Mouse (Mus musculus) gastrocnemius, adult 8-10 months (tissue): ENCODE measurements around the gene Uspl1. TPM values are rescaled to one million over a fixed set of nuclear protein-coding genes. Genes with fewer than 3 reads are reported as not detected.

Experiments used
- DNase-seq, 2 experiments: peaks; one replicate each; pipeline ENCODE4 v3.0.0; 2022; ENCODE audit warnings: low spot score in 2 of 2
- microRNA-seq: library from miRNA; unstranded; fragments of <30 nt; microRNA quantifications from one replicate; pipeline ENCODE4 v1.2.0, GENCODE M21; 2022
- total RNA-seq, 4 experiments: library from RNA; stranded (reverse); gene quantifications; 2 replicates each; pipeline ENCODE4 v1.2.4; 2022

The Uspl1 gene
- total RNA-seq, 4 experiments from 2014 or later, result 29.8 to 41.7 (median 32.2) TPM

- DNase-seq, result no peak
These were observed 73.5 kb downstream of the Uspl1 start for GRCm38 (mm10) chr5:149257518-149258281.

- peak in 1 of 2 experiments; percentile 36 for DNase-seq
These were observed 74.9 kb downstream of the Uspl1 start for GRCm38 (mm10) chr5:149259093-149259492.

GRCm38 (mm10) chr5:149261449-149261848 lies 77.3 kb downstream of the Uspl1 start:
- DNase-seq, result no peak

DNA sequence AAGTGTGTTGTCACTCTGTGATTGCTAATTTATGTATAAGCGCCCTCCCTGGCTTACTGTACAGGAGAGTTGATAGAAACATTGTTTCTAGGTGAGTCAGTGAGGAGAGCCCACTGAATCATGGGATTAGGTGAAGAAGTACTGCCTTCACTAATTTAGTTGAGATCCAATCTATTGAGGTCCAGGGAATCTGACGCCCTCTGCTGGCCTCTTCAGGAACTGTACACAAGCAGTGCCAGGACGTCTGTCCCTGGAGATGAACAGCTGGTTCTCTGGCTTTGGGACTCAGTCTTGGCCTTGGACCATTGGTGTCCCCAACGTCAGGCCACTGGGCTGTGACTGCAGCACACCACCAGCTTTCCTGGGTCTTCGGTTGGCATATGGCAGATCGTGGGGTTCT lies 77.7 kb downstream of the Uspl1 start:
- DNase-seq, result peak in 1 of 2 experiments; percentile 25

DNA sequence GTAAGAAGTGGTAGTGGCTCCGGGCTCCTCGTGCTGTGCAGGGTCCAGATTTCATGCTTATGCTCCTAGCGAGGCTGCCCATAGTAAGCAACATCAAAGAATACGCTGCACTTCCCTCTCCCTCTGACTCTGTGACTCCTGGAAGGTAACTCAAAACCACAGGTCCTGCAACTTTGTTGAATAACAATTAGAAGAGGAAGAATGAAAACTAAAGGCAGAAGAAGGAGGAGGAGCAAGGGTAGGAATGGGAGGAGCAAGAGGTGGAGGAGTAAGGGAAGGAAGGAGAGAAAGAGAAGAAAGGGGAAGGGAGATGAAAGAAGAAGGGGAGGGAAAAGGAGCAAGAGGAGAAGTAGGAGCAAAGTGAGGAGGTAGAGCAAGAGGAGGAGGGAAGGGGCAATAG lies 80.3 kb downstream of the Uspl1 start, which contains the start of gene Alox5ap:
TSS of gene Alox5ap (plus strand) at position 363 of the 400 bp plus-strand sequence.
- DNase-seq, result no peak

- DNase-seq, result no peak
These were observed 80.7 kb downstream of the Uspl1 start for GRCm38 (mm10) chr5:149264878-149265279.

Small RNAs within 50 kb of the gene (microRNA-seq; reads per million reads assigned to microRNA genes)
- not detected for gene Gm24105

Other genes with a start within 250 kb of the Uspl1 start
- 1 to 10 TPM; 2.1 to 2.7 (median 2.5) TPM for gene Gm42791, start 189.2 kb upstream of the Uspl1 start, total RNA-seq
- gene Hmgb1, start 139 bp downstream of the Uspl1 start, total RNA-seq, result 100 to 1,000 TPM in 3 of 4 experiments, 10 to 100 TPM in 1; 90.7 to 109 (median 107) TPM
- 1 to 10 TPM; 2.2 to 4.3 (median 2.8) TPM for gene Alox5ap, start 80.4 kb downstream of the Uspl1 start, total RNA-seq
- 10 to 100 TPM in 2 of 4 experiments, 1 to 10 TPM in 2; 6.8 to 11.4 (median 9.4) TPM for gene Medag, start 227.4 kb downstream of the Uspl1 start, total RNA-seq